Comparison of ENCODE assay signal across 9 mouse cellular contexts in genomic region chr2:180104659-180105377, GRCm38 (mm10). TPM values are rescaled to one million over a fixed set of nuclear protein-coding genes. Genes with fewer than 3 reads are reported as not detected.
DNase-seq lines count a peak whose midpoint lies in the region; ATAC-seq and TF ChIP-seq lines count a peak whose summit lies in the region.
"Had no signal": no experiment of that assay in that cellular context is flagged by ENCODE, and none has a peak within 500 bp of the region (broad histone marks: within the 10 kb centered on the region; RNA-seq: fewer than 3 reads in every experiment).

No protein-coding gene starts in this region.

- intact Hi-C loops in heart, postnatal 14 days (cut with DNase I), result no loop called here

- peaks cover 69% of the 10 kb centered on the region for H3K27me3 ChIP-seq in heart, embryonic 10.5 days (ENCODE audit: insufficient read depth, poor library complexity, severe bottlenecking)
- H3K27me3 ChIP-seq in forebrain, postnatal 0 days (ENCODE audit: insufficient read depth, low read length), result peaks cover 17% of the 10 kb centered on the region
- peaks cover 61% of the 10 kb centered on the region for H3K27me3 ChIP-seq in liver, embryonic 16.5 days (ENCODE audit: control insufficient read depth, insufficient read depth, low read depth, low read length)

- ATAC-seq in forebrain, postnatal 0 days, result no peak
- ATAC-seq in liver, embryonic 16.5 days (ENCODE audit: low read depth), result no peak; the same call in 1 of the 2 replicates

- DNase-seq in heart, embryonic 10.5 days (ENCODE audit: low spot score), result no peak
- DNase-seq in heart, postnatal 14 days, result no peak
- DNase-seq in ES-CJ7 (ENCODE audit: low read depth, low spot score), result peak; percentile 41
- DNase-seq in forebrain, postnatal 0 days, result no peak
- no peak for DNase-seq in urinary bladder, postnatal 36 days (ENCODE audit: low spot score in 2 of 2)
- no peak for DNase-seq in left cerebral cortex, adult 11 months (ENCODE audit: low spot score)
- DNase-seq in yolk sac, embryonic 10.5 days (ENCODE audit: low spot score), result no peak

- H3K4me1 ChIP-seq in heart, embryonic 10.5 days, result peaks cover 40% of the 10 kb centered on the region
- 0 out of 2 replicates have a peak, but pooled peaks cover 2% of the 10 kb centered on the region for H3K4me1 ChIP-seq in forebrain, postnatal 0 days (ENCODE audit: insufficient read depth)
- H3K4me1 ChIP-seq in liver, embryonic 16.5 days (ENCODE audit: control insufficient read depth, low read depth, low read length), result peaks cover 14% of the 10 kb centered on the region

- peak overlapping the region; percentile 53; the same call in 1 of the 2 replicates for H3K9ac ChIP-seq in forebrain, postnatal 0 days
- no peak overlapping the region for H3K9ac ChIP-seq in liver, embryonic 16.5 days (ENCODE audit: low read depth, low read length)

- 12% methylated on average over 24 of the region's 24 CpGs for WGBS in heart, embryonic 10.5 days
- 10% methylated on average over 24 of the region's 24 CpGs for WGBS in forebrain, postnatal 0 days
- 12% methylated on average over 24 of the region's 24 CpGs for WGBS in liver, embryonic 16.5 days (ENCODE audit: insufficient replicate concordance)

- H3K9me3 ChIP-seq in heart, embryonic 10.5 days, result no peaks in the 10 kb centered on the region
- no peaks in the 10 kb centered on the region for H3K9me3 ChIP-seq in forebrain, postnatal 0 days (ENCODE audit: low read length)
- no peaks in the 10 kb centered on the region for H3K9me3 ChIP-seq in liver, embryonic 16.5 days (replicated peaks; ENCODE audit: control insufficient read depth, low read length)

- peak overlapping the region; percentile 90 for H3K4me2 ChIP-seq in forebrain, postnatal 0 days (ENCODE audit: low read depth)
- H3K4me2 ChIP-seq in liver, embryonic 16.5 days (ENCODE audit: low read depth, low read length), result peak overlapping the region; percentile 72

- no peak overlapping the region for H3K27ac ChIP-seq in heart, embryonic 10.5 days
- H3K27ac ChIP-seq in forebrain, postnatal 0 days (ENCODE audit: low read depth, low read length), result no peak overlapping the region
- H3K27ac ChIP-seq in liver, embryonic 16.5 days (ENCODE audit: low read length), result no peak overlapping the region

- no peak for TF ChIP-seq CTCF in forebrain, postnatal 0 days (IDR thresholded peaks at IDR 0.05; ENCODE audit: low read depth)

- no peaks in the 10 kb centered on the region for H3K36me3 ChIP-seq in heart, embryonic 10.5 days
- no peaks in the 10 kb centered on the region for H3K36me3 ChIP-seq in forebrain, postnatal 0 days (ENCODE audit: insufficient read depth)
- no peaks in the 10 kb centered on the region for H3K36me3 ChIP-seq in liver, embryonic 16.5 days (ENCODE audit: control insufficient read depth, insufficient read depth)

- peak overlapping the region; percentile 72 for H3K4me3 ChIP-seq in heart, embryonic 10.5 days
- H3K4me3 ChIP-seq in forebrain, postnatal 0 days (ENCODE audit: low read depth, low read length), result peak overlapping the region; percentile 54
- peak overlapping the region; percentile 58 for H3K4me3 ChIP-seq in liver, embryonic 16.5 days (ENCODE audit: low read depth, low read length)

RNA-seq across cellular contexts. Expression of gene Hrh3, which starts 0.5 kb away (rescaled TPM):
- 0.10 TPM in 1 of 2 replicates, not detected in the other for polyA plus RNA-seq in heart, embryonic 10.5 days (2016; fragmentation: Nextera tagmentation; extraction: Ambion mirVana)
- total RNA-seq in heart, postnatal 14 days (2021), result not detected
- total RNA-seq in forebrain, postnatal 0 days (2014; rRNA removed), result 11.3 and 13.3 TPM in 2 replicates
- 4.6 and 6.1 TPM in 2 replicates for polyA plus RNA-seq in forebrain, postnatal 0 days (2015; fragmentation: Nextera tagmentation; extraction: Ambion mirVana)
- polyA plus RNA-seq in liver, embryonic 16.5 days (2015; fragmentation: Nextera tagmentation; extraction: Ambion mirVana), result not detected in 2 replicates
- total RNA-seq: gastrocnemius, postnatal 36 days had no signal

RNA-seq across cellular contexts. Expression of gene Osbpl2, which starts 14.3 kb away (rescaled TPM):
- 29.7 and 38.0 TPM in 2 replicates for polyA plus RNA-seq in heart, embryonic 10.5 days (2016; fragmentation: Nextera tagmentation; extraction: Ambion mirVana)
- total RNA-seq in heart, postnatal 14 days (2021), result 10 to 100 TPM; 33.4 to 35.7 TPM
- 63.0 and 64.2 TPM in 2 replicates for total RNA-seq in forebrain, postnatal 0 days (2014; rRNA removed)
- 61.0 and 69.8 TPM in 2 replicates for polyA plus RNA-seq in forebrain, postnatal 0 days (2015; fragmentation: Nextera tagmentation; extraction: Ambion mirVana)
- polyA plus RNA-seq in liver, embryonic 16.5 days (2015; fragmentation: Nextera tagmentation; extraction: Ambion mirVana), result 8.7 and 10.2 TPM in 2 replicates

RNA-seq across cellular contexts. Expression of gene Mtg2, which starts 34.4 kb away (rescaled TPM):
- polyA plus RNA-seq in heart, embryonic 10.5 days (2016; fragmentation: Nextera tagmentation; extraction: Ambion mirVana), result 28.2 and 29.7 TPM in 2 replicates
- 10 to 100 TPM; 18.7 to 19.7 TPM for total RNA-seq in heart, postnatal 14 days (2021)
- total RNA-seq in forebrain, postnatal 0 days (2014; rRNA removed), result 27.9 and 32.2 TPM in 2 replicates
- 23.5 and 25.5 TPM in 2 replicates for polyA plus RNA-seq in forebrain, postnatal 0 days (2015; fragmentation: Nextera tagmentation; extraction: Ambion mirVana)
- 9.7 and 11.1 TPM in 2 replicates for polyA plus RNA-seq in liver, embryonic 16.5 days (2015; fragmentation: Nextera tagmentation; extraction: Ambion mirVana)
